Mouse (Mus musculus): ENCODE data around the gene Gna11. TPM values are rescaled to one million over a fixed set of nuclear protein-coding genes. Genes with fewer than 3 reads are reported as not detected.
A peak's percentile ranks its signal among the peaks of the same experiment; 100 is the strongest.

Gna11 gene
- polyA plus RNA-seq, 2 experiments, result 89.1 to 97.4 TPM

- no peak overlapping the region for H3K4me3 ChIP-seq (replicated peaks; ENCODE audit: low read length)
- H3K27me3 ChIP-seq (ENCODE audit: control insufficient read depth, insufficient read depth, low read length), result no peaks in the 10 kb centered on the region
- no peak for ATAC-seq (ENCODE audit: low FRiP score, low read depth)
- TF ChIP-seq POLR2A (IDR thresholded peaks at IDR 0.05; ENCODE audit: borderline replicate concordance, extremely low read depth, insufficient read depth, insufficient read length), result no peak
- H3K4me1 ChIP-seq (ENCODE audit: control insufficient read depth, insufficient read depth, low read length), result peaks cover 17% of the 10 kb centered on the region
- no peaks in the 10 kb centered on the region for H3K9me3 ChIP-seq (ENCODE audit: control insufficient read depth, low read length)
- H3K27ac ChIP-seq (replicated peaks; ENCODE audit: low read depth, low read length), result no peak overlapping the region
- H3K9ac ChIP-seq (ENCODE audit: low read depth, low read length, severe bottlenecking), result 0 out of 2 replicates have a peak overlapping the region, but pooled peaks have one; percentile 90
- H3K36me3 ChIP-seq (ENCODE audit: control insufficient read depth, insufficient read depth, low read length), result peaks cover 13% of the 10 kb centered on the region; the same call in 1 of the 2 replicates
- H3K4me2 ChIP-seq (replicated peaks; ENCODE audit: low read depth, low read length, severe bottlenecking), result no peak overlapping the region
- whole genome bisulfite sequencing, result 90% methylated on average over 10 of the region's 10 CpGs
- no peak for DNase-seq (ENCODE audit: low spot score)
Observed at GRCm38 (mm10) chr10:81541803-81542202, 3.2 kb downstream of the Gna11 start.

GRCm38 (mm10) chr10:81541363-81541762, 3.6 kb downstream of the Gna11 start:
- H3K27me3 ChIP-seq (ENCODE audit: control insufficient read depth, insufficient read depth, low read length), result no peaks in the 10 kb centered on the region
- no peak overlapping the region for H3K4me2 ChIP-seq (replicated peaks; ENCODE audit: low read depth, low read length, severe bottlenecking)
- WGBS, result 94% methylated on average over 5 of the region's 5 CpGs
- H3K9me3 ChIP-seq (ENCODE audit: control insufficient read depth, low read length), result no peaks in the 10 kb centered on the region
- peaks cover 17% of the 10 kb centered on the region for H3K4me1 ChIP-seq (ENCODE audit: control insufficient read depth, insufficient read depth, low read length)
- no peak for ATAC-seq (ENCODE audit: low FRiP score, low read depth)
- H3K4me3 ChIP-seq (replicated peaks; ENCODE audit: low read length), result no peak overlapping the region
- peaks cover 13% of the 10 kb centered on the region; the same call in 1 of the 2 replicates for H3K36me3 ChIP-seq (ENCODE audit: control insufficient read depth, insufficient read depth, low read length)
- 0 out of 2 replicates have a peak overlapping the region, but pooled peaks have one; percentile 3 for H3K9ac ChIP-seq (ENCODE audit: low read depth, low read length, severe bottlenecking)
- TF ChIP-seq POLR2A (IDR thresholded peaks at IDR 0.05; ENCODE audit: borderline replicate concordance, extremely low read depth, insufficient read depth, insufficient read length), result no peak
- no peak overlapping the region for H3K27ac ChIP-seq (replicated peaks; ENCODE audit: low read depth, low read length)
- DNase-seq (ENCODE audit: low spot score), result no peak

GRCm38 (mm10) chr10:81538321-81539048, 6.5 kb downstream of the Gna11 start:
- 74% methylated on average over 3 of the region's 3 CpGs for WGBS
- Histone ChIP-seq H3K4me2 (replicated peaks; ENCODE audit: low read depth, low read length, severe bottlenecking) (no peak overlapping the region), H3K9me3 (ENCODE audit: control insufficient read depth, low read length) (no peaks in the 10 kb centered on the region), H3K27ac (replicated peaks; ENCODE audit: low read depth, low read length) (no peak overlapping the region), H3K9ac (ENCODE audit: low read depth, low read length, severe bottlenecking) (no peak overlapping the region), H3K4me1 (ENCODE audit: control insufficient read depth, insufficient read depth, low read length) (peaks cover 11% of the 10 kb centered on the region), H3K27me3 (ENCODE audit: control insufficient read depth, insufficient read depth, low read length) (no peaks in the 10 kb centered on the region), H3K36me3 (ENCODE audit: control insufficient read depth, insufficient read depth, low read length) (peaks cover 20% of the 10 kb centered on the region), H3K4me3 (replicated peaks; ENCODE audit: low read length) (no peak overlapping the region)
- DNase-seq (ENCODE audit: low spot score) (no peak), ATAC-seq (ENCODE audit: low FRiP score, low read depth) (no peak)
- TF ChIP-seq POLR2A (IDR thresholded peaks at IDR 0.05; ENCODE audit: borderline replicate concordance, extremely low read depth, insufficient read depth, insufficient read length), result no peak

- 94% methylated on average over 2 of the region's 2 CpGs for WGBS
- H3K4me2 ChIP-seq (replicated peaks; ENCODE audit: low read depth, low read length, severe bottlenecking), result no peak overlapping the region
- H3K4me1 ChIP-seq (ENCODE audit: control insufficient read depth, insufficient read depth, low read length), result no peaks in the 10 kb centered on the region
- H3K27ac ChIP-seq (replicated peaks; ENCODE audit: low read depth, low read length), result no peak overlapping the region
- H3K9ac ChIP-seq (ENCODE audit: low read depth, low read length, severe bottlenecking), result no peak overlapping the region
- DNase-seq (ENCODE audit: low spot score), result no peak
- peaks cover 28% of the 10 kb centered on the region for H3K36me3 ChIP-seq (ENCODE audit: control insufficient read depth, insufficient read depth, low read length)
- no peaks in the 10 kb centered on the region for H3K9me3 ChIP-seq (ENCODE audit: control insufficient read depth, low read length)
- no peak overlapping the region for H3K4me3 ChIP-seq (replicated peaks; ENCODE audit: low read length)
- no peak for ATAC-seq (ENCODE audit: low FRiP score, low read depth)
- no peaks in the 10 kb centered on the region for H3K27me3 ChIP-seq (ENCODE audit: control insufficient read depth, insufficient read depth, low read length)
- no peak for TF ChIP-seq POLR2A (IDR thresholded peaks at IDR 0.05; ENCODE audit: borderline replicate concordance, extremely low read depth, insufficient read depth, insufficient read length)
Observed at GRCm38 (mm10) chr10:81537429-81537828, 7.6 kb downstream of the Gna11 start.

- Histone ChIP-seq H3K27ac (replicated peaks; ENCODE audit: low read depth, low read length) (no peak overlapping the region), H3K36me3 (ENCODE audit: control insufficient read depth, insufficient read depth, low read length) (peaks cover 34% of the 10 kb centered on the region), H3K4me2 (replicated peaks; ENCODE audit: low read depth, low read length, severe bottlenecking) (no peak overlapping the region), H3K27me3 (ENCODE audit: control insufficient read depth, insufficient read depth, low read length) (no peaks in the 10 kb centered on the region), H3K9me3 (ENCODE audit: control insufficient read depth, low read length) (no peaks in the 10 kb centered on the region), H3K9ac (ENCODE audit: low read depth, low read length, severe bottlenecking) (no peak overlapping the region), H3K4me3 (replicated peaks; ENCODE audit: low read length) (no peak overlapping the region), H3K4me1 (ENCODE audit: control insufficient read depth, insufficient read depth, low read length) (no peaks in the 10 kb centered on the region)
- no peak for TF ChIP-seq POLR2A (IDR thresholded peaks at IDR 0.05; ENCODE audit: borderline replicate concordance, extremely low read depth, insufficient read depth, insufficient read length)
- no peak for ATAC-seq (ENCODE audit: low FRiP score, low read depth)
- DNase-seq (ENCODE audit: low spot score), result no peak
- WGBS, result 78% methylated on average over 6 of the region's 6 CpGs
Observed at GRCm38 (mm10) chr10:81536734-81537133, 8.3 kb downstream of the Gna11 start.
